Mouse (Mus musculus): ENCODE data around the gene Mettl1.

Gene Mettl1

GRCm38 (mm10) chr10:127085052-127085451 lies 43.8 kb downstream of the Mettl1 start:
- DNase-seq (ENCODE audit: low read depth) = no peak

GRCm38 (mm10) chr10:127085633-127086032 lies 44.4 kb downstream of the Mettl1 start:
- no peak for DNase-seq (ENCODE audit: low read depth)

- no peak for DNase-seq (ENCODE audit: low read depth)
Observed at GRCm38 (mm10) chr10:127090560-127091411, 49.6 kb downstream of the Mettl1 start.

GRCm38 (mm10) chr10:127091507-127092396 lies 50.5 kb downstream of the Mettl1 start:
- DNase-seq (ENCODE audit: low read depth) = no peak

GRCm38 (mm10) chr10:127092742-127093141 lies 51.5 kb downstream of the Mettl1 start:
- DNase-seq (ENCODE audit: low read depth) = no peak

GRCm38 (mm10) chr10:127094382-127094802 lies 53.2 kb downstream of the Mettl1 start:
- no peak for DNase-seq (ENCODE audit: low read depth)
